Mouse (Mus musculus) erythroblast, embryonic 14.5 days (primary cell): ENCODE results near the gene Cds2.
"Not testable (repeated sequence)": the region's sequence is repeated elsewhere in the genome, so short reads cannot be mapped to it uniquely, and the experiment has no call there.

Experiments used
- GATA1 ChIP-seq: IDR thresholded peaks from 2 replicates; pipeline ENCODE4 v1.6.1; 2012; ENCODE audit warnings: low read length, inconsistent platforms, mixed read lengths
- TAL1 ChIP-seq: IDR thresholded peaks from 3 replicates; pipeline ENCODE4 v1.6.1; 2012; ENCODE audit warnings: low read length, inconsistent platforms, mixed read lengths

GRCm38 (mm10) chr2:132239434-132239833 is 23.5 kb upstream of the Cds2 start:
- TF ChIP-seq GATA1, TAL1: not testable (repeated sequence)
